Mouse (Mus musculus) intestine, embryonic 14.5 days (tissue): ENCODE measurements at regions not wholly inside any gene's neighbourhood (a gene's known extent, or its start where the extent isn't known, plus 50 kb on each side); places are given as distances from the start of the nearest gene placed in this dataset.

Experiments
- ATAC-seq: fragments of 200-750 bp; cut with Nextera tagmentation; replicated peaks from 2 replicates; pipeline ENCODE4 v1.8.0; 2017; ENCODE audit warnings: low read depth, moderate number of reproducible peaks, moderate TSS enrichment, moderate library complexity; ENCODE audit not compliant: low FRiP score, low TSS enrichment
- DNase-seq: peaks from one replicate; pipeline ENCODE4 v3.0.0-alpha.2; 2018; ENCODE audit warnings: low spot score
- H3K27ac ChIP-seq: fragments of 300-500 bp; sonication (generic); 2 replicates; pipeline ENCODE4 v1.5.1; 2014; ENCODE audit warnings: low read depth, mild to moderate bottlenecking, control low read depth
- H3K27me3 ChIP-seq: fragments of 300-500 bp; sonication (generic); replicated peaks from 2 replicates; pipeline ENCODE4 v1.6.1; 2014; ENCODE audit warnings: low read length, control low read depth; ENCODE audit not compliant: control insufficient read depth, insufficient read depth
- H3K36me3 ChIP-seq: fragments of 300-500 bp; sonication (generic); 2 replicates; pipeline ENCODE4 v1.6.1; 2014; ENCODE audit warnings: low read length, control low read depth; ENCODE audit not compliant: control insufficient read depth, insufficient read depth
- H3K4me1 ChIP-seq: fragments of 300-500 bp; sonication (generic); replicated peaks from 2 replicates; pipeline ENCODE4 v1.6.1; 2014; ENCODE audit warnings: low read length, control low read depth, mixed read lengths; ENCODE audit not compliant: control insufficient read depth, insufficient read depth
- H3K4me2 ChIP-seq: fragments of 300-500 bp; sonication (generic); 2 replicates; pipeline ENCODE4 v1.6.1; 2014; ENCODE audit warnings: low read length
- H3K4me3 ChIP-seq: fragments of 300-500 bp; sonication (generic); 2 replicates; pipeline ENCODE4 v1.5.1; 2014; ENCODE audit warnings: low read depth, low read length, control low read depth, mixed read lengths
- H3K9ac ChIP-seq: fragments of 300-500 bp; sonication (generic); 2 replicates; pipeline ENCODE4 v1.6.1; 2014; ENCODE audit warnings: mild to moderate bottlenecking, low read length
- H3K9me3 ChIP-seq: fragments of 300-500 bp; sonication (generic); 2 replicates; pipeline ENCODE4 v1.6.1; 2016; ENCODE audit warnings: low read length, control low read depth; ENCODE audit not compliant: control insufficient read depth
- WGBS: fragments of 180-500 bp; shearing (Covaris S2); extraction: QIAGEN DNeasy Blood & Tissue Kit; methylation state at CpG from one replicate; pipeline ENCODE4 v1.1.7; 2014; 5-methylcytosine and 5-hydroxymethylcytosine counted together

DNA sequence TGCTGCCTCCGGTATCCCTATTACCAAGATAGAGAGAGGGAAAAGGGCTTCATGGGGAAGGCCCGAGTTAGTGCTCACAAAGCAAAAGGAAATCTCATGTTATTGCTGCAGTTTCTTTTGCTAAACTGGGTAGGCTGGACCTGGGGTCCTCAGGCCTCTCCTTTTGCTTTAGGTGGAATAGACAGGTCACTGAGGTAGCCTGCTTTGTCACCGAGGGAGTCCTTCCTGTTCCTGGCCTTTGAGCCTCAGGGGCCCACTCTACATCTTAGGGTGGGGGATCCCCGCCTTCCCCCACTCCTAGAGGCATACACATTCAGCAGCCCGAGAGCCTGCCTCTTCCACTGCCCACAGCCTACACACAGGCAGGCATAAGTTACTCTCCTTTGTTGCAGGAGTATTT, 435.5 kb upstream of the Tle4 start:
- Histone ChIP-seq H3K27ac (no peak overlapping the region), H3K4me2 (no peak overlapping the region), H3K9ac (no peak overlapping the region), H3K4me3 (no peak overlapping the region), H3K27me3 (no peaks in the 10 kb centered on the region; the same call in 1 of the 2 replicates), H3K4me1 (no peaks in the 10 kb centered on the region), H3K9me3 (no peaks in the 10 kb centered on the region), H3K36me3 (no peaks in the 10 kb centered on the region)
- ATAC-seq (no peak), DNase-seq (no peak)
- WGBS: 81% methylated on average over 5 of the region's 5 CpGs

GRCm38 (mm10) chr19:15032297-15032947, 434.6 kb upstream of the Tle4 start:
- Histone ChIP-seq H3K27me3 (no peaks in the 10 kb centered on the region), H3K4me3 (no peak overlapping the region), H3K9ac (no peak overlapping the region), H3K4me2 (no peak overlapping the region), H3K4me1 (no peaks in the 10 kb centered on the region), H3K27ac (no peak overlapping the region), H3K36me3 (no peaks in the 10 kb centered on the region), H3K9me3 (no peaks in the 10 kb centered on the region)
- WGBS: 76% methylated on average over 9 of the region's 9 CpGs
- no peak for ATAC-seq
- DNase-seq: no peak

GRCm38 (mm10) chr19:15031483-15031882, 433.6 kb upstream of the Tle4 start:
- H3K4me1 ChIP-seq: no peaks in the 10 kb centered on the region
- H3K9ac ChIP-seq: no peak overlapping the region
- H3K36me3 ChIP-seq: no peaks in the 10 kb centered on the region
- H3K27ac ChIP-seq: no peak overlapping the region
- no peak for DNase-seq
- no peaks in the 10 kb centered on the region for H3K9me3 ChIP-seq
- ATAC-seq: no peak
- H3K4me3 ChIP-seq: no peak overlapping the region
- H3K27me3 ChIP-seq: no peaks in the 10 kb centered on the region
- H3K4me2 ChIP-seq: no peak overlapping the region

- H3K4me2 ChIP-seq: no peak overlapping the region
- H3K4me3 ChIP-seq: no peak overlapping the region
- no peaks in the 10 kb centered on the region for H3K36me3 ChIP-seq
- H3K27ac ChIP-seq: no peak overlapping the region
- ATAC-seq (no peak), DNase-seq (no peak)
- H3K9me3 ChIP-seq: no peaks in the 10 kb centered on the region
- WGBS: 76% methylated on average over 3 of the region's 3 CpGs
- H3K9ac ChIP-seq: no peak overlapping the region
- H3K27me3 ChIP-seq: no peaks in the 10 kb centered on the region
- no peaks in the 10 kb centered on the region for H3K4me1 ChIP-seq
Measured at GRCm38 (mm10) chr19:15003596-15003995, 405.7 kb upstream of the Tle4 start.

DNA sequence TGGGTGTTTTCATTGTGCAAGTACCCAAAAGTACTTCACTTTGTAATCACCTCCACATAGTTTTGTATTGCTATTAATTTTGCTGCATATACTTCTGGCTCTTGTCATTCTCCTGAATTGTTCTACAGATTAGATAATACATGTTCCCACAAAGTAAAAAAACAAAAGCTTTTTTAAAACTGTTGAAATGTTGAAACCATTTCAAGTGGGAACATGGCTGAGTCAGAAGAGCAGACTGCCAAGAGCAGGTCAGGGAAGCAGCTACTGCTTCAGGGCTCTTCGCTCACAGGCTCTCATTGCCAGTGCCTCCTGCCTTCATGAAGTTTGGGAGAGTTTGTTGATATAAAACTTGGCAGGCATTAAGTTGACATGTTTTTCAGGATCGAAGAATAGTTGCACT, 395.5 kb upstream of the Tle4 start:
- Histone ChIP-seq H3K4me1 (no peaks in the 10 kb centered on the region), H3K9me3 (no peaks in the 10 kb centered on the region), H3K4me3 (no peak overlapping the region), H3K9ac (no peak overlapping the region), H3K27ac (no peak overlapping the region), H3K27me3 (no peaks in the 10 kb centered on the region), H3K4me2 (no peak overlapping the region), H3K36me3 (no peaks in the 10 kb centered on the region)
- WGBS: 77% methylated on average over 2 of the region's 2 CpGs
- DNase-seq (no peak), ATAC-seq (no peak)

DNA sequence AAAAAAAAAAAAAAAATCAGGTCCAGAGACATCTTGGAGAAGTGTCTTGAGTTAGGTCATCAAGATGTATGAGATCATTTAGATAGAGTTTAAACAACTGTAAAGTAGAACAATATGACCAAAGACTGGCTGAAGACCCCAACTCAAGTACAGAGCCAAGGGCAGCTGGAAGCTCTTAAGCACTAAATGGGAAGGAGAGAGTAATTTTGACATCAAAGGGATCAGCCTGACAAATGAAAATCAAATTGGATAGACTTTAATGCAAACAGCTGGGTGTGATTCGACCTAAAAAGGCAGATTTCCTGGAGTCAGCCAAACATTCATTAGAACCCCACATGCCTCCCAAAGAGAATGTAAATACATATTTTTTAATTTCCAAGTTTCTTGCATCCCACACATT, 372.3 kb upstream of the Tle4 start:
- no peak overlapping the region for H3K27ac ChIP-seq
- H3K9ac ChIP-seq: no peak overlapping the region
- 41% methylated on average over 1 of the region's 1 CpGs for whole genome bisulfite sequencing
- no peaks in the 10 kb centered on the region for H3K4me1 ChIP-seq
- no peak for DNase-seq
- ATAC-seq: no peak
- no peak overlapping the region for H3K4me2 ChIP-seq
- H3K9me3 ChIP-seq: no peaks in the 10 kb centered on the region
- no peaks in the 10 kb centered on the region for H3K36me3 ChIP-seq
- no peak overlapping the region for H3K4me3 ChIP-seq
- H3K27me3 ChIP-seq: no peaks in the 10 kb centered on the region

- Histone ChIP-seq H3K27me3 (no peaks in the 10 kb centered on the region), H3K9me3 (no peaks in the 10 kb centered on the region), H3K9ac (no peak overlapping the region), H3K4me1 (no peaks in the 10 kb centered on the region), H3K4me2 (no peak overlapping the region), H3K27ac (no peak overlapping the region), H3K36me3 (no peaks in the 10 kb centered on the region), H3K4me3 (no peak overlapping the region)
- DNase-seq (no peak), ATAC-seq (no peak)
- 63% methylated on average over 3 of the region's 3 CpGs for WGBS
Measured at GRCm38 (mm10) chr19:14968283-14968682, 370.4 kb upstream of the Tle4 start.

DNA sequence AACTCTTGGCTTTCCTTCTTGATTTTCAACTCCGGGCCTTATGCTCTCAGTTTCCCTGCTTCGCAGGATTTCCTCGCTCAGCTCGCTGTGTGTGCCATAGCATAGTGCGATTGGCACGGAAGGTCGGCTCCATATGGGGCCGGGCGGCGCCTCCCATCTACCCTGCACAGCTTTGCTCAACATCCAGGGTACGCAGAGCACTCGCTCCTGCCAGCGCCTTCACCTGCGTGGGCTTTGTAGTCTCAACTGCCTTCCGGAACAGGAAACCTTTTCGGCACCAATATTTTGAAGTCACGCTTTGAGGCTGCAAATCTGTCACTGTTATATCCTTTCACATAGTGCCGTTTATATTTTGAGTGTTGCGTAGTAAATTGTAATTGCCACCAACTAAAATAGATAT, 359.9 kb upstream of the Tle4 start:
- 93% methylated on average over 19 of the region's 19 CpGs for WGBS

GRCm38 (mm10) chr19:14957154-14957553, 359.3 kb upstream of the Tle4 start:
- no peak overlapping the region for H3K27ac ChIP-seq
- no peaks in the 10 kb centered on the region for H3K4me1 ChIP-seq
- H3K36me3 ChIP-seq: no peaks in the 10 kb centered on the region
- 67% methylated on average over 10 of the region's 10 CpGs for WGBS
- ATAC-seq (no peak), DNase-seq (no peak)
- H3K4me2 ChIP-seq: no peak overlapping the region
- no peak overlapping the region for H3K4me3 ChIP-seq
- H3K27me3 ChIP-seq: no peaks in the 10 kb centered on the region
- no peak overlapping the region for H3K9ac ChIP-seq
- H3K9me3 ChIP-seq: no peaks in the 10 kb centered on the region

More for the DNA sequence above, 359.9 kb upstream of the Tle4 start:
- DNase-seq (no peak), ATAC-seq (no peak)
- Histone ChIP-seq H3K4me2 (no peak overlapping the region), H3K36me3 (no peaks in the 10 kb centered on the region), H3K4me3 (no peak overlapping the region), H3K9me3 (no peaks in the 10 kb centered on the region), H3K27me3 (no peaks in the 10 kb centered on the region), H3K4me1 (no peaks in the 10 kb centered on the region), H3K9ac (no peak overlapping the region), H3K27ac (no peak overlapping the region)
